Mouse (Mus musculus) midbrain, embryonic 16.5 days (tissue): Measurements from ENCODE around the gene Plagl2. TPM values are rescaled to one million over a fixed set of nuclear protein-coding genes. Genes with fewer than 3 reads are reported as not detected.
"Not testable (repeated sequence)": the region's sequence is repeated elsewhere in the genome, so short reads cannot be mapped to it uniquely, and the experiment has no call there.

Source experiments
- ATAC-seq: fragments of 200-750 bp; cut with Nextera tagmentation; 2 replicates; pipeline ENCODE4 v1.8.0; 2017; ENCODE audit warnings: moderate TSS enrichment
- H3K27ac ChIP-seq: fragments of 300-500 bp; sonication (generic); 2 replicates; pipeline ENCODE4 v1.5.1; 2014; ENCODE audit warnings: mild to moderate bottlenecking, low read length, mixed read lengths
- H3K27me3 ChIP-seq: fragments of 300-500 bp; sonication (generic); 2 replicates; pipeline ENCODE4 v1.6.1; 2014; ENCODE audit warnings: low read depth, low read length, mixed read lengths; ENCODE audit not compliant: control insufficient read depth, insufficient read depth
- H3K36me3 ChIP-seq: fragments of 300-500 bp; sonication (generic); 2 replicates; pipeline ENCODE4 v1.6.1; 2014; ENCODE audit warnings: mild to moderate bottlenecking, low read length, moderate library complexity, mixed read lengths; ENCODE audit not compliant: control insufficient read depth, insufficient read depth
- H3K4me1 ChIP-seq: fragments of 300-500 bp; sonication (generic); 2 replicates; pipeline ENCODE4 v1.6.1; 2014; ENCODE audit warnings: mild to moderate bottlenecking, low read length, mixed read lengths; ENCODE audit not compliant: control insufficient read depth, insufficient read depth
- H3K4me2 ChIP-seq: fragments of 300-500 bp; sonication (generic); 2 replicates; pipeline ENCODE4 v1.6.1; 2014; ENCODE audit warnings: mild to moderate bottlenecking, low read length, mixed read lengths
- H3K4me3 ChIP-seq: fragments of 300-500 bp; sonication (generic); 2 replicates; pipeline ENCODE4 v1.5.1; 2014; ENCODE audit warnings: low read depth, mild to moderate bottlenecking, low read length, moderate library complexity, mixed read lengths
- H3K9ac ChIP-seq: fragments of 300-500 bp; sonication (generic); 2 replicates; pipeline ENCODE4 v1.6.1; 2014; ENCODE audit warnings: low read depth, low read length, mixed read lengths
- H3K9me3 ChIP-seq: fragments of 300-500 bp; sonication (generic); replicated peaks from 2 replicates; pipeline ENCODE4 v1.6.1; 2014; ENCODE audit warnings: mild to moderate bottlenecking, low read length, mixed read lengths; ENCODE audit not compliant: control insufficient read depth, poor library complexity, severe bottlenecking
- WGBS: fragments of 180-500 bp; shearing (Covaris S2); extraction: QIAGEN DNeasy Blood & Tissue Kit; methylation state at CpG from one replicate; pipeline ENCODE4 v1.1.7; 2014; 5-methylcytosine and 5-hydroxymethylcytosine counted together
- polyA plus RNA-seq: library from polyadenylated mRNA; unstranded; fragments of >200 nt; fragmentation: Nextera tagmentation; extraction: Ambion mirVana; gene quantifications from 2 replicates; pipeline ENCODE4 v1.2.1, GENCODE M21; 2015

The Plagl2 gene
- polyA plus RNA-seq, 1 experiment from 2014 or later: 5.2 TPM

DNA sequence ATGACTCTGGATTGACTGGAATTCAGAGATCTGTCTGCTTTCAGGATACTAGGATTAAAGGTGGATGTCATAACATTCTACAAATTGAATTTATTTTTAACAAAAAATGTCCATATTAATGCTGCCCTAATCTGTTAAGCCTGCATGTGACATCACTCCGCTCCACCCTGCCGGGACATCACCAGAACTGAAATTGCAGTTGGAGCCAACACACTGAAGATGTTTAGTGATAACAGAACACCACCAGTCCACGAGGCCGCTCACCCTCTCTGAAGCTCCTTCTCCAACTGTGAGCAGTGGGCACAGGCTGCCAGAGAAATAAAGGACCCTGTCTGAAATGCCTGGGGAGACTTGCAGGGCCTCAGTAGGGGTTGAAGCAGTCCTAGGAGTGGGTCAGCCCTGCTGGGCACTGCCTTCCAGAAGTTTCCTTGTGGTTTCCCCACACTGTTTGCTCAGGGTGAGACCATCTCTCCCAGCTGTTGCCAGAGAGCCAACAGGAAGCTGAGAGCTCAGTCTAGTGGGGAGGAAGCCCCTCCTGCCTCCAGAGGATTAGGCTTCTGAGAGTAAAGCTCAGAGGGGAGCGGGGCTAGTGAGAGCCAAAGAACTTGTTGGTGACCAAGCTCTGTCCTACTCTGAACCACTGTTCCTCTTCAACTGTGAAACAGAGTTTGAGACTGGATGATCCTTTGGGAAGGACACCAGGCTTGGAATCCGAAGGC is 33.1 kb upstream of the Plagl2 start:
- not testable (repeated sequence) for H3K27me3 ChIP-seq, H3K4me1 ChIP-seq, H3K4me2 ChIP-seq, H3K9me3 ChIP-seq, H3K9ac ChIP-seq, ATAC-seq, H3K4me3 ChIP-seq, H3K36me3 ChIP-seq, H3K27ac ChIP-seq
- 70% methylated on average over 6 of the region's 6 CpGs for WGBS

DNA sequence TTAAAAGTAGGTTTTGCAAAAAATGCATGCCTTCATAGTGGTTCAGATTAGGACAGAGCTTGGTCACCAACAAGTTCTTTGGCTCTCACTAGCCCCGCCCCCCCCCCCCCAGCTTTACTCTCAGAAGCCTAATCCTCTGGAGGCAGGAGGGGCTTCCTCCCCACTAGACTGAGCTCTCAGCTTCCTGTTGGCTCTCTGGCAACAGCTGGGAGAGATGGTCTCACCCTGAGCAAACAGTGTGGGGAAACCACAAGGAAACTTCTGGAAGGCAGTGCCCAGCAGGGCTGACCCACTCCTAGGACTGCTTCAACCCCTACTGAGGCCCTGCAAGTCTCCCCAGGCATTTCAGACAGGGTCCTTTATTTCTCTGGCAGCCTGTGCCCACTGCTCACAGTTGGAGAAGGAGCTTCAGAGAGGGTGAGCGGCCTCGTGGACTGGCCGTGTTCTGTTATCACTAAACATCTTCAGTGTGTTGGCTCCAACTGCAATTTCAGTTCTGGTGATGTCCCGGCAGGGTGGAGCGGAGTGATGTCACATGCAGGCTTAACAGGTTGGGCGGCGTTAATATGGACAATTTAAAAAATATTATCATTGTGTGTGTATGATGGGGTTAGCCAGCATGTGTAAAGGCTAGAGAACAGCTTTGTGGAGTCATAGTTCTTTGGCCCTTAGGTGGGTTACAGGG is 29.1 kb upstream of the Plagl2 start:
- WGBS: 71% methylated on average over 8 of the region's 8 CpGs
- H3K4me2 ChIP-seq, H3K9ac ChIP-seq, H3K27me3 ChIP-seq, ATAC-seq, H3K27ac ChIP-seq, H3K4me3 ChIP-seq, H3K9me3 ChIP-seq, H3K4me1 ChIP-seq, H3K36me3 ChIP-seq: not testable (repeated sequence)

DNA sequence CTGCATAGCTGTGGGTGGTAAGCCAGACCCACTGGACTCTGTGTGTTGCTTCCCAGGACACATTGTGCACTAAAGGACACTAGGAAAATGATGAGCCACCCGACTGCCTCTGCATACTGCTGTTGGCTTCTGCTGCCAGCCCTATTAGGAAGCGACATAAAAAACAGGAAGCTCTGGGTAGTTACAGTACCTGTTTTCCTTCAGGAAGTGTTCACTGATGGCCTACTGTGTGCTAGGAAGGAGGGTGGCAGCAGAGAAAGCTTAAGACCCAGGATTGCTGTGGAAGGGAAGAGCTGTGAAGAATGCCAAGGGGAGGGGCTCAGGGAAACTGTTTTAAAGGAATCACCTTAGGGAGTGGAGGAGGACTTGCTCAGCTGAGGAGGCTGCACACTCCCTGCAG is 26.1 kb upstream of the Plagl2 start:
- Histone ChIP-seq H3K9ac (no peak overlapping the region), H3K4me2 (no peak overlapping the region), H3K4me3 (no peak overlapping the region), H3K27me3 (no peaks in the 10 kb centered on the region), H3K27ac (no peak overlapping the region), H3K4me1 (no peaks in the 10 kb centered on the region), H3K36me3 (peaks cover 22% of the 10 kb centered on the region), H3K9me3 (no peaks in the 10 kb centered on the region)
- 95% methylated on average over 2 of the region's 2 CpGs for WGBS
- ATAC-seq: no peak

DNA sequence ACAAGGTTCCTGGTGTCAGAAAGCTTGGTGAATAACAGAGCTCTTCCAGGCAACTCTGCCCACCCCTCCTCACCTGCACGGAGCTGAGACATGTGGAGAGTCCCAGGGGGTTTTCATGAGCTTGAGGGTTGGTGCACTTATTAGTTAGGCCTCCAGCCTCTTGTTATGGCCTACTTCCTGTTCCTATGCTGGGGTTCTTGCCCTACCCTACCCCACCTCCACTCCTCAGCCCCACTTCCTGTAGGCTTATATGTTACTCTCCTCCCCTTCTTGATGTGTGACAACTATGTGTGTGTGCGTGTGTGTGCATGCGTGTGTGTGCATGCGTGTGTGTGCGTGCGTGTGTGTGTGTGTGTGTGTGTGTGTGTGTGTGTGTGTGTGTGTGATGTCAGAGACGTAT is 21.8 kb upstream of the Plagl2 start:
- Histone ChIP-seq H3K4me2 (no peak overlapping the region), H3K27me3 (no peaks in the 10 kb centered on the region), H3K4me3 (no peak overlapping the region), H3K4me1 (no peaks in the 10 kb centered on the region), H3K9me3 (no peaks in the 10 kb centered on the region), H3K27ac (no peak overlapping the region), H3K36me3 (peaks cover 32% of the 10 kb centered on the region), H3K9ac (no peak overlapping the region)
- 93% methylated on average over 6 of the region's 7 CpGs for WGBS
- ATAC-seq: no peak

DNA sequence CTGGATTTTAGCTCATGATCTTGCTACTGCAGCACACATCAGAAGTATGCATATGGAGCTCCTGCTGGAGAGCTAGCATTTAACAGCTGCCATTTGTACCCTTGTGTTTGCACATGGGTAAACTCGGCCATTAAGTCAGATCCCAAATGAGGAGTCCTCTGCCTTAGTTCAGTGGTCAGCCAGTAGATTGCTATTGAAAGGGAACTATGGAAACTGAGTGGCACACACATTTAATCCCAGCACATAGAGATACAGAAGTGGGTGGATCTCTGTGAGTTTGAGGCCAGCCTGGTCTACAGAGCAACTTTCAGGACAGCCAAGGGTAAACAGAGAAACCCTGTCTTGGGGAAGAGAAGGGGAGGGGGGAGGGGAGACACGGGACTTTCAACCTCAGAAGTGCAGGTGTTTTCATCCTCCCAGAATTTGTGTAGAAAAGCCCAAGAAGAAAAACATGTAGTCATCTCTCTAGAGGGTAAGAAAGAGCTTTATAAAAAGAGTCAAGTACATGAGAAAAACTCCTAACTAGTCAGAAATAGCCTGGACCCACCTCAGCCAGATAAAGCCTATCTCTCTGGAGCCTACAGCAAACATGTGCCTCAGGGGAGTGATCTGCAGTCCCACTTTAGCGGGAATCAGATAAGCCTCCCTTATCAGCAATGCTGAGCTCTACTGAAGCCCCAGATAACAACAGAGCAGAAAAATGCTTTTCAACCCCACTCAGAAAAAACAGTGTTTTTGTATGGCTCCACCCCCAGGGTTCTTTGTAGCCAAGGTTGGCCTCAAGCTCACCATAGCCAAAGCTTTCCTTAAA is 18.8 kb upstream of the Plagl2 start:
- no peaks in the 10 kb centered on the region for H3K9me3 ChIP-seq
- no peak overlapping the region for H3K27ac ChIP-seq
- no peak overlapping the region for H3K4me3 ChIP-seq
- no peak for ATAC-seq
- 72% methylated on average over 3 of the region's 3 CpGs for WGBS
- H3K4me1 ChIP-seq: no peaks in the 10 kb centered on the region
- no peak overlapping the region for H3K4me2 ChIP-seq
- no peaks in the 10 kb centered on the region for H3K27me3 ChIP-seq
- no peak overlapping the region for H3K9ac ChIP-seq
- peaks cover 22% of the 10 kb centered on the region for H3K36me3 ChIP-seq

DNA sequence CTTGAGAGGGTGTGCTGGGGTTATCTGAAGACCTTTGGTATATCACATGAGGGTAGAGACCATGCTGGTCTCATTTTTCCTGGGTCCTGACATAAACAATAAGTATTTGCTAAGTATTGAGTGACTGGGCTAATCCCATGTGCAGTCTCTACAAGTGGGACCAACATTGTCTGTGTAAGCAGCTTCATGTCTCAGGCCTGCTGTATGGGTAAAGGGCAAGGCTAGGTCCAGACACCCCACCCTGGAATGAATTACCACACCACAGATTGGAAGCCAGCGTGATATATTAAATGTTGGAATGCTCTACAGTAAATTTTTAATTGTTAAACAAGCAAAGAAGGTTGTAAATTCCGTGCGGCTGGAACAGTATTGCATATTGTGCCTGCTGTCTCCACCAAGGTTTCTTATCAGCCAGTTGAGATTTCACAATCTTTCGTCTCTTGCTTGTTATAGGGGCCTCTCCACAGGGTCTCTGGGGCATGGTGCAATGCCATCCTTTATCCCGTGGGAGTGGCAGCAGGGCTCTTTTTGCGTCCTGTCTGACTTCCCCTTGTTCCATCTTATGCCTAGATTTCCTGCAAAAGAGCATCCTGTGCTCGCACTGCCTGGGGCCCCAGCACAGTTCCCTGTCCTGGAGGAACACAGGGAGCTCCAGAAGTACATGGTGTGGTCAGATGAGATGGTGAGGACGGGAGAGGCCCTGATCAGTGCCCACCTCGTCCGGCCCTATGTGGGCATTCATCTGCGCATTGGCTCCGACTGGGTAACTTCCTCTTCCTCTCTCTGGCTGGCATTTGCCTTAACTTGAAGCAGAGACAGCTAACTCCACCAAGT is 18.0 kb upstream of the Plagl2 start:
- Histone ChIP-seq H3K4me3 (no peak overlapping the region), H3K27me3 (no peaks in the 10 kb centered on the region), H3K9me3 (no peaks in the 10 kb centered on the region), H3K27ac (no peak overlapping the region), H3K36me3 (peaks cover 22% of the 10 kb centered on the region), H3K4me1 (no peaks in the 10 kb centered on the region), H3K4me2 (no peak overlapping the region), H3K9ac (no peak overlapping the region)
- WGBS: 90% methylated on average over 12 of the region's 12 CpGs
- ATAC-seq: no peak

DNA sequence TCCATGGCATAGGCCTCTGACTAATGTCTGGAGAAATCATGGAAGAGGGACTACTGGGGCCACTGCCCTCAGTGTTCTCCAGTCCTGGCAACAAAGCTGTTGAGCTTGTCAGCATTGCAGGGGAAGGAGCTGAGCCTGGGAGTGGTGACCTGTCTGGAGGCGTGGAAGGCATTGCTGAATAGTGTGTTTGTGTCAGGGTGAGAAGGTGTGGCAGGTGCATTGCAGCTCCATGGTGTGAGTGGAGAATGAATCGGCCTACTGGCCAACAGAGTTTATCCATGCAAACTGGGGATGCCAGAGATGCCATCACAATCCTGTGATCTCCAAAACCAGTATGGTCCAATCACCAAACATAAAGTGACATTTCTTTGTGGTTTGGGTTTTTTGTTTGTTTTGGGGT is 15.4 kb upstream of the Plagl2 start:
- peaks cover 6% of the 10 kb centered on the region for H3K36me3 ChIP-seq
- WGBS: 100% methylated on average over 2 of the region's 2 CpGs
- no peaks in the 10 kb centered on the region for H3K9me3 ChIP-seq
- H3K9ac ChIP-seq: no peak overlapping the region
- no peak for ATAC-seq
- no peaks in the 10 kb centered on the region for H3K4me1 ChIP-seq
- H3K27me3 ChIP-seq: no peaks in the 10 kb centered on the region
- H3K4me2 ChIP-seq: no peak overlapping the region
- H3K27ac ChIP-seq: no peak overlapping the region
- H3K4me3 ChIP-seq: no peak overlapping the region

DNA sequence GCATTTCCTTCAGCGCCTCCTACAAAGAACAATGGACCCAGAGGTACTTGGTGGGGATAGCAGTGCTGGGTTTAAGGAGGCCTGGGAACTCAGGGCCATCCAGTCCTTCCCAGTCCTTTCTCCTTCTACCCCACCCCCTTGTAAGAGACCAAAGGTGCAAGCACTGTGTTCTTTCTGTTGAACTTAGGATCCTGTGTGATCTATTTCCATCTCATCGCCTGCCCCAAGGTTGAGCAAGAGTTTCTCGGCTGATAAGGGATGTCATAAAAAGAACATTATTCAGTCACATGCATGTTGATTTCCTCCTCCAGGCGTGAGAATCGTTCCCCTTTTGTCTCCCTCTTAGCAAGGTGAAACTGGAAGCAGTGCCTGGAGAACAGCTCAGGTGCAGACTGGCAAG is 8.5 kb upstream of the Plagl2 start:
- WGBS: 93% methylated on average over 5 of the region's 5 CpGs
- no peak overlapping the region for H3K4me2 ChIP-seq
- H3K27ac ChIP-seq: no peak overlapping the region
- H3K27me3 ChIP-seq: no peaks in the 10 kb centered on the region
- no peak for ATAC-seq
- peaks cover 13% of the 10 kb centered on the region for H3K36me3 ChIP-seq
- no peaks in the 10 kb centered on the region for H3K9me3 ChIP-seq
- H3K9ac ChIP-seq: no peak overlapping the region
- H3K4me3 ChIP-seq: no peak overlapping the region
- H3K4me1 ChIP-seq: no peaks in the 10 kb centered on the region
